Mouse (Mus musculus): ENCODE results near the gene Olfr736. TPM values are rescaled to one million over a fixed set of nuclear protein-coding genes. Genes with fewer than 3 reads are reported as not detected.

The Olfr736 gene
- total RNA-seq (2015) (not detected in 2 replicates), total RNA-seq (2017) (not detected in 2 replicates)

- no peak for ATAC-seq (ENCODE audit: poor library complexity, severe bottlenecking)
Observed at GRCm38 (mm10) chr14:50380863-50381262, at the start of gene Olfr736. TSS of gene Olfr736 (plus strand) at chr14:50381163.

DNA sequence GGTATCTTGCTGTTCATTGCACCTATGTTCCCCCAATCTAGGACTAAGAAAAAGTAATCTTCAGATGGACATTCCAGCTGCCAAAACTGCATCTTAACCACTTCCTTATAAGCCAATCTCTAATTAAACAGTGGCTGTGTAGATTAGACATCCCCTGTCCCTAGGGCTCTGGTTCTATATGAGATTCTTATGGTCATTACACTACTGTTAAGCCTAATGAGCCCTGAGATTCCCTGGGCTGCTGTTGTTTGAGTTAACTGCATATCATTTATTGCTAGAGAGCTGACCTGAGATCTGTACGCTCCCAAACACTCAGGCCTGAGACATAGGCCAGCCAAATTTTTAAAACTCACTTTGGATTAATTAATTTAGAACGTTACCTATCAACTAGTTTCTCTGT lies 32.2 kb upstream of the Olfr736 start, which contains the start of gene Olfr735:
Gene Olfr735 (minus strand): TSS at position 77 of the 400 bp plus-strand sequence.
- ATAC-seq (ENCODE audit: poor library complexity, severe bottlenecking): no peak

GRCm38 (mm10) chr14:50352438-50352837 lies 28.5 kb upstream of the Olfr736 start:
- peak; percentile 77 for ATAC-seq (ENCODE audit: poor library complexity, severe bottlenecking)

- ATAC-seq (ENCODE audit: poor library complexity, severe bottlenecking): no peak
Observed at GRCm38 (mm10) chr14:50356725-50357124, 24.2 kb upstream of the Olfr736 start.

DNA sequence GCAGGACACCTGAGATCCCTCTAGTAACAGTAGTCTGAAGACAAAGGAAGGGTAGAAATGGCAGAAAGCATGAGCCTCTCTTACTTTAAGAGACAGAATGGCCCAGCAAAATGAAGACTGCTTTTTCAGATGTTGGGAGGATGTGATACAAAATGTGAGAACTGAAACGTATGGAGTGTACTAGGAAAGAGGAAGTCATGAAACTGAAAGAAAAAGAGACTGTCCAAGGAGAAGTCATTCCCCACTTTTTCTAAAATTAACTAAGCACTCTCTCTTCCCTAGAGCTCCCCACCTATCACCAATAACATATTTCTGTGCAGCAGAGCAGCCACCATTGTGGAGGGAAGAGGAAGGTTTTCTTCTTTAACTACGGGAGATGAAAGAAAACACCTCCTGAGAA lies 23.4 kb upstream of the Olfr736 start, which contains the start of gene Tlr11:
Gene Tlr11 (plus strand): TSS at position 322 of the 400 bp plus-strand sequence.
- peak; percentile 89 for ATAC-seq (ENCODE audit: poor library complexity, severe bottlenecking)

DNA sequence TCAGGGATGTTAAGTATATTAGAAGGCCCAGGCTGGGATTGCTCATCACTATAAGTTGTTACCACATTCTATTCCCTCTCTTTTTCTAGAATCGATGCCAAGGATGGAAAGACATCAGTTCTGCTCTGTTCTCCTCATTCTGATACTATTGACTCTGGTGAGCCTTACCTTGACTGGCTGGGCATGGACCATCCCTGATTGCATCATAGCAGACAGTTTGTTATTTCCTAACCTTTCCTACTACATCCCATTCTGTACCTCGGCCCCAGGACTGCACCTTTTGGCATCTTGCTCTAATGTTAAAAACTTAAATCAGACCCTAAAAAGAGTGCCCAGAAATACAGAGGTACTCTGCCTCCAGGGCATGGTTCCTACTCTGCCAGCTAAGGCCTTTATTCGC lies 20.5 kb upstream of the Olfr736 start:
- no peak for ATAC-seq (ENCODE audit: poor library complexity, severe bottlenecking)

DNA sequence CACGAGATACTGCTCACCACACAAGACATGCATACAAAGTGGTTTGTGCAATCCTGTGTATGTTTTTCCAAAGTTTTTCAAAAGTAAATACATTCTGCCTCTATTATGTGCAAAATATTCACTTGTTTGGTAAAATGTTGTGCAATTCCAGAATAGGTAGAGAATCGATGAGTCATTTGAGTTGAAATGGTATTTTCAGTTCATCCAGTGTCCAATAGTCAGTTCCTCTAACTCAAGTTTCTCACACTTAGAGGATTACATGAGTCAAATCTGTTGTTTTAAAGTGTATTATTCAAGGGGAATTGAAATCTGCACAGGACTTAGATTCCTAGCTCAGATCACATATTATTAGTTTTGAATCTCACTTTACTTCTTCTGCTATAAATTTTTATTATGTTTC lies 17.4 kb upstream of the Olfr736 start:
- peak; percentile 77 for ATAC-seq (ENCODE audit: poor library complexity, severe bottlenecking)

DNA sequence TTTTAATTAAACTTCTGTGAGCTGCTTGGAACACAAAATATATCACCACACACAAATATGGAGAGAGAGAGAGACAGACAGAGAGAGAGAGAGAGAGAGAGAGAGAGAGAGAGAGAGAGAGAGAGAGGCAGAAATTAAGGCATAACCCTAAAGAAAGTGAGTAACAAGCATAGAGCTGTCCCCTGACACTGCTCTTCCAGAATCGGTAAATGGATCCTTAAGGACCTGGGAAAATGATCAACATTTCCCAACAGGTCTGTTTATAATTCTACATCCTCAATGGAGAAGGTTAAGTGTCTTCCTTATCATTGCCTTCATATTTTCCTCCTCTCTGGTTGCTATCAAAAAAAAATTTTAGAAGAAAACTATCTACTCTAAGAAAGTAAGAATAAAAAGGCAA lies 26.3 kb downstream of the Olfr736 start, which contains the start of gene Olfr738:
Gene Olfr738 (plus strand): TSS at position 301 of the 400 bp plus-strand sequence.
- no peak for ATAC-seq (ENCODE audit: poor library complexity, severe bottlenecking)

DNA sequence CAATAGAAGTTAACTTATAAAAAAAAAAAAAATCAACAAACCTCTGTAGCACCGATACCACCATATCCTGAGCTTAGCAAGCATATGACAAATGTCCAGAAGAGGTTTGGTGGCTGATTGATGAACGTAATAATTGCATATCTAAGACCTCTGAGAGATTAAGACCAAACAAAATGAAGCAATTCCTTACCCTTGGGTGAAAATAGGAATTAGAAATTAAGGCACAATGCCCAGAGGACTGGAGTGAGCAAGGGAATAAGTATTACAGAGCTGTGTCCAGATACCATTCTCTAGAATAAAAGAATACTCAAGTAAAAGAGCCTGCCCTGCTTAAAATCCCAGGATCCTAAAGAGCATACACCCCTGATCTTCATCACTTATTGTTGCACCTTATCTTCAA lies 37.4 kb downstream of the Olfr736 start, which contains the start of gene Olfr739:
Gene Olfr739 (plus strand): TSS at position 301 of the 400 bp plus-strand sequence.
- ATAC-seq (ENCODE audit: poor library complexity, severe bottlenecking): no peak

Other genes starting within 250 kb of the Olfr736 start
- not detected in 2 replicates for gene Olfr728, start 238.5 kb upstream of the Olfr736 start, total RNA-seq (2015)
- gene Olfr728, start 238.5 kb upstream of the Olfr736 start, total RNA-seq (2017): not detected in 2 replicates
- gene Olfr729, start 228.3 kb upstream of the Olfr736 start, total RNA-seq (2015): not detected in 2 replicates
- gene Olfr729, start 228.3 kb upstream of the Olfr736 start, total RNA-seq (2017): not detected in 2 replicates
- not detected in 2 replicates for gene Olfr730, start 193.0 kb upstream of the Olfr736 start, total RNA-seq (2015)
- gene Olfr730, start 193.0 kb upstream of the Olfr736 start, total RNA-seq (2017): not detected in 2 replicates
- gene Olfr731, start 139.3 kb upstream of the Olfr736 start, total RNA-seq (2015): not detected in 2 replicates
- gene Olfr731, start 139.3 kb upstream of the Olfr736 start, total RNA-seq (2017): not detected in 2 replicates
- gene Olfr732, start 97.0 kb upstream of the Olfr736 start, total RNA-seq (2015): not detected in 2 replicates
- not detected in 2 replicates for gene Olfr732, start 97.0 kb upstream of the Olfr736 start, total RNA-seq (2017)
- not detected in 2 replicates for gene Olfr733, start 79.6 kb upstream of the Olfr736 start, total RNA-seq (2015)
- not detected in 2 replicates for gene Olfr733, start 79.6 kb upstream of the Olfr736 start, total RNA-seq (2017)
- not detected in 2 replicates for gene Olfr734, start 54.4 kb upstream of the Olfr736 start, total RNA-seq (2015)
- not detected in 2 replicates for gene Olfr734, start 54.4 kb upstream of the Olfr736 start, total RNA-seq (2017)
- not detected in 2 replicates for gene Olfr735, start 32.3 kb upstream of the Olfr736 start, total RNA-seq (2015)
- not detected in 2 replicates for gene Olfr735, start 32.3 kb upstream of the Olfr736 start, total RNA-seq (2017)
- gene Tlr11, start 23.2 kb upstream of the Olfr736 start, total RNA-seq (2015): 0.45 and 1.3 TPM in 2 replicates
- 1.2 and 1.4 TPM in 2 replicates for gene Tlr11, start 23.2 kb upstream of the Olfr736 start, total RNA-seq (2017)
- not detected in 2 replicates for gene Olfr738, start 26.4 kb downstream of the Olfr736 start, total RNA-seq (2015)
- gene Olfr738, start 26.4 kb downstream of the Olfr736 start, total RNA-seq (2017): not detected in 2 replicates
- not detected in 2 replicates for gene Olfr739, start 37.5 kb downstream of the Olfr736 start, total RNA-seq (2015)
- gene Olfr739, start 37.5 kb downstream of the Olfr736 start, total RNA-seq (2017): not detected in 2 replicates
- not detected in 2 replicates for gene Olfr740, start 64.4 kb downstream of the Olfr736 start, total RNA-seq (2015)
- not detected in 2 replicates for gene Olfr740, start 64.4 kb downstream of the Olfr736 start, total RNA-seq (2017)
- gene Olfr741, start 91.6 kb downstream of the Olfr736 start, total RNA-seq (2015): not detected in 2 replicates
- not detected in 2 replicates for gene Olfr741, start 91.6 kb downstream of the Olfr736 start, total RNA-seq (2017)
- gene Olfr742, start 122.4 kb downstream of the Olfr736 start, total RNA-seq (2015): not detected in 2 replicates
- not detected in 2 replicates for gene Olfr742, start 122.4 kb downstream of the Olfr736 start, total RNA-seq (2017)
- not detected in 2 replicates for gene Olfr743, start 140.7 kb downstream of the Olfr736 start, total RNA-seq (2015)
- gene Olfr743, start 140.7 kb downstream of the Olfr736 start, total RNA-seq (2017): not detected in 2 replicates
- not detected in 2 replicates for gene Olfr744, start 233.7 kb downstream of the Olfr736 start, total RNA-seq (2015)
- not detected in 2 replicates for gene Olfr744, start 233.7 kb downstream of the Olfr736 start, total RNA-seq (2017)